Mouse (Mus musculus): Measurements from ENCODE around the gene Rnpep.
A peak's percentile ranks its signal among the peaks of the same experiment; 100 is the strongest.
"Not testable (repeated sequence)": the region's sequence is repeated elsewhere in the genome, so short reads cannot be mapped to it uniquely, and the experiment has no call there.

The Rnpep gene

GRCm38 (mm10) chr1:135258380-135259127 lies 25.3 kb downstream of the Rnpep start, which contains the start of gene Elf3:
TSS of gene Elf3 (minus strand) at chr1:135258568.
- DNase-seq (ENCODE audit: low spot score) = peak; percentile 51

- DNase-seq (ENCODE audit: low spot score) = no peak
Measured at GRCm38 (mm10) chr1:135256299-135256698, 27.6 kb downstream of the Rnpep start.

GRCm38 (mm10) chr1:135252854-135253253 lies 31.0 kb downstream of the Rnpep start:
- DNase-seq (ENCODE audit: low spot score) = no peak

GRCm38 (mm10) chr1:135251405-135251804 lies 32.5 kb downstream of the Rnpep start:
- DNase-seq (ENCODE audit: low spot score) = no peak

- DNase-seq (ENCODE audit: low spot score) = no peak
Measured at GRCm38 (mm10) chr1:135250706-135251105, 33.2 kb downstream of the Rnpep start.

GRCm38 (mm10) chr1:135248434-135248850 lies 35.4 kb downstream of the Rnpep start:
- peak; percentile 39 for DNase-seq (ENCODE audit: low spot score)

- DNase-seq (ENCODE audit: low spot score) = no peak
Measured at GRCm38 (mm10) chr1:135244014-135244413, 39.9 kb downstream of the Rnpep start.

- DNase-seq (ENCODE audit: low spot score) = not testable (repeated sequence)
Measured at GRCm38 (mm10) chr1:135240206-135240605, 43.7 kb downstream of the Rnpep start.

GRCm38 (mm10) chr1:135237131-135237851 lies 46.6 kb downstream of the Rnpep start:
- DNase-seq (ENCODE audit: low spot score) = no peak

GRCm38 (mm10) chr1:135234771-135235170 lies 49.1 kb downstream of the Rnpep start:
- no peak for DNase-seq (ENCODE audit: low spot score)

GRCm38 (mm10) chr1:135233961-135234360 lies 49.9 kb downstream of the Rnpep start:
- no peak for DNase-seq (ENCODE audit: low spot score)

GRCm38 (mm10) chr1:135231878-135232277 lies 52.0 kb downstream of the Rnpep start:
- DNase-seq (ENCODE audit: low spot score) = not testable (repeated sequence)

GRCm38 (mm10) chr1:135227339-135227950 lies 56.4 kb downstream of the Rnpep start:
- DNase-seq (ENCODE audit: low spot score) = peak; percentile 49

GRCm38 (mm10) chr1:135224981-135225604 lies 58.8 kb downstream of the Rnpep start:
- no peak for DNase-seq (ENCODE audit: low spot score)

GRCm38 (mm10) chr1:135224147-135224546 lies 59.7 kb downstream of the Rnpep start:
- DNase-seq (ENCODE audit: low spot score) = no peak

- no peak for DNase-seq (ENCODE audit: low spot score)
Measured at GRCm38 (mm10) chr1:135217607-135218233, 66.2 kb downstream of the Rnpep start.

- no peak for DNase-seq (ENCODE audit: low spot score)
Measured at GRCm38 (mm10) chr1:135213772-135214640, 69.9 kb downstream of the Rnpep start.
